Mouse (Mus musculus): Measurements from ENCODE around the gene Sat2. TPM values are rescaled to one million over a fixed set of nuclear protein-coding genes. Genes with fewer than 3 reads are reported as not detected.

Gene Sat2
- total RNA-seq (2023), result not detected in 2 replicates

GRCm38 (mm10) chr11:69621571-69622268, at the start of gene Sat2:
Gene Sat2, plus strand, starts transcription at chr11:69622024.

GRCm38 (mm10) chr11:69580091-69580514, 41.7 kb upstream of the Sat2 start, which contains the start of the genes Wrap53 and Trp53:
Gene Wrap53, minus strand, starts transcription at chr11:69580255.
Gene Trp53, plus strand, starts transcription at chr11:69580359.

GRCm38 (mm10) chr11:69605726-69606490, 15.9 kb upstream of the Sat2 start, which contains the start of gene Atp1b2:
Gene Atp1b2, minus strand, starts transcription at chr11:69605942.

GRCm38 (mm10) chr11:69617805-69618204, 4.0 kb upstream of the Sat2 start, which contains the start of gene Shbg:
Gene Shbg, minus strand, starts transcription at chr11:69617905.

GRCm38 (mm10) chr11:69632284-69633089, 10.7 kb downstream of the Sat2 start, which contains the start of gene Fxr2:
Gene Fxr2, plus strand, starts transcription at chr11:69632990.

GRCm38 (mm10) chr11:69655264-69656064, 33.6 kb downstream of the Sat2 start, which contains the start of gene Sox15:
Gene Sox15, plus strand, starts transcription at chr11:69655314.

GRCm38 (mm10) chr11:69662213-69662966, 40.6 kb downstream of the Sat2 start, which contains the start of gene Mpdu1:
Gene Mpdu1, minus strand, starts transcription at chr11:69662642.

GRCm38 (mm10) chr11:69665961-69666664, 44.3 kb downstream of the Sat2 start, which contains the start of gene Cd68:
Gene Cd68, minus strand, starts transcription at chr11:69666153.

GRCm38 (mm10) chr11:69672211-69672706, 50.4 kb downstream of the Sat2 start, which contains the start of gene Eif4a1:
Gene Eif4a1, minus strand, starts transcription at chr11:69672423.

Other genes starting within 250 kb of the Sat2 start
- gene Naa38, start 226.5 kb upstream of the Sat2 start, total RNA-seq (2023), result 20.3 and 25.1 TPM in 2 replicates
- 27.9 and 30.6 TPM in 2 replicates for gene Cyb5d1, start 226.4 kb upstream of the Sat2 start, total RNA-seq (2023)
- gene Tmem88, start 223.8 kb upstream of the Sat2 start, total RNA-seq (2023), result 3.1 and 3.2 TPM in 2 replicates
- 256 and 289 TPM in 2 replicates for gene Kdm6b, start 208.3 kb upstream of the Sat2 start, total RNA-seq (2023)
- 2.1 and 6.3 TPM in 2 replicates for gene Dnah2, start 72.9 kb upstream of the Sat2 start, total RNA-seq (2023)
- gene Efnb3, start 61.8 kb upstream of the Sat2 start, total RNA-seq (2023), result 0.23 and 0.28 TPM in 2 replicates
- gene Wrap53, start 41.8 kb upstream of the Sat2 start, total RNA-seq (2023), result 9.3 and 11.2 TPM in 2 replicates
- gene Trp53, start 41.7 kb upstream of the Sat2 start, total RNA-seq (2023), result 33.7 and 43.7 TPM in 2 replicates
- not detected in 2 replicates for gene Atp1b2, start 16.1 kb upstream of the Sat2 start, total RNA-seq (2023)
- not detected in 2 replicates for gene Shbg, start 4.1 kb upstream of the Sat2 start, total RNA-seq (2023)
- gene Fxr2, start 11.0 kb downstream of the Sat2 start, total RNA-seq (2023), result 43.9 and 65.2 TPM in 2 replicates
- 0.95 TPM in 1 of 2 replicates, not detected in the other for gene Sox15, start 33.3 kb downstream of the Sat2 start, total RNA-seq (2023)
- 67.2 and 77.6 TPM in 2 replicates for gene Mpdu1, start 40.6 kb downstream of the Sat2 start, total RNA-seq (2023)
- 79.5 and 104 TPM in 2 replicates for gene Cd68, start 44.1 kb downstream of the Sat2 start, total RNA-seq (2023)
- 525 and 565 TPM in 2 replicates for gene Eif4a1, start 50.4 kb downstream of the Sat2 start, total RNA-seq (2023)
- 77.3 and 91.6 TPM in 2 replicates for gene Senp3, start 60.1 kb downstream of the Sat2 start, total RNA-seq (2023)
- 10.0 and 11.1 TPM in 2 replicates for gene Tnfsf13, start 63.8 kb downstream of the Sat2 start, total RNA-seq (2023)
- 7.3 and 8.2 TPM in 2 replicates for gene Tnfsf12, start 73.8 kb downstream of the Sat2 start, total RNA-seq (2023)
- 1.4 and 4.9 TPM in 2 replicates for gene Tnfsfm13, start 74.1 kb downstream of the Sat2 start, total RNA-seq (2023)
- 74.6 and 76.6 TPM in 2 replicates for gene Polr2a, start 136.6 kb downstream of the Sat2 start, total RNA-seq (2023)
- gene Slc35g3, start 139.9 kb downstream of the Sat2 start, total RNA-seq (2023), result not detected in 2 replicates
- gene Zbtb4, start 143.9 kb downstream of the Sat2 start, total RNA-seq (2023), result 0.70 and 1.2 TPM in 2 replicates
- 0.54 and 1.0 TPM in 2 replicates for gene Chrnb1, start 173.9 kb downstream of the Sat2 start, total RNA-seq (2023)
- not detected in 2 replicates for gene Fgf11, start 179.8 kb downstream of the Sat2 start, total RNA-seq (2023)
- not detected in 2 replicates for gene Tmem102, start 183.6 kb downstream of the Sat2 start, total RNA-seq (2023)
- not detected in 2 replicates for gene Gm39566, start 193.3 kb downstream of the Sat2 start, total RNA-seq (2023)
- gene Spem2, start 196.4 kb downstream of the Sat2 start, total RNA-seq (2023), result not detected in 2 replicates
- not detected in 2 replicates for gene Spem1, start 200.2 kb downstream of the Sat2 start, total RNA-seq (2023)
- gene Nlgn2, start 215.8 kb downstream of the Sat2 start, total RNA-seq (2023), result 0.88 and 1.8 TPM in 2 replicates
- gene Tmem256, start 216.5 kb downstream of the Sat2 start, total RNA-seq (2023), result 76.0 and 86.7 TPM in 2 replicates
- gene Plscr3, start 224.4 kb downstream of the Sat2 start, total RNA-seq (2023), result 26.2 and 36.2 TPM in 2 replicates
- not detected in 2 replicates for gene Tnk1, start 236.7 kb downstream of the Sat2 start, total RNA-seq (2023)

Measured in neutrophil, adult 65 days (primary cell).